In the genomic region with DNA sequence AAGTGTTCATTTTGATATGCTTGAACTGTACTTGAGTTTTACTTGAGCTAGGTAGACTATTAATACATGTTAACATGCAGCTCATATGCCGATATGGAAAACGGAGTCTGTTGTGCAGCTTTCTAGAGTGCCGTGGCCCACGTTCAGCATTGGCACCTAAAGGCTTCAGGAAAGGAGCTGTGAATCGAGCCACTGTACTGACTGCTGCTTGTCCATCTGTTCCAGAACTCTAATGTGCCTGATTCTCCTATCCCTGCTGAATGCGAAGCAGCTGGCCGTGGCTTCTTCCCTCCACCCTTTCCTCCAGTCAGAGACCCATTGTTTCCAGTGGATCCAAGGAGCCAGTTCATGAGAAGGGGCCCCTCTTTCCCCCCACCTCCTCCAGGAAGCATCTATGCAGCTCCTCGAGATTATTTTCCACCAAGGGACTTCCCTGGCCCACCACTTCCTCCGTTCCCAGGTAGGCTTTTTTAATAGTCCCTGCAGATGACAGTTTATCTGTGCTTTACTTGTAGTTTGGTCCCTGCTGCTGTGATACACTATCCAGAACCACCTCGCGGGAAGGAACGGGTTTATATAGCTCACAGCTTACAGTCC, we compare ENCODE assay signal across 19 mouse cellular contexts. TPM values are rescaled to one million over a fixed set of nuclear protein-coding genes. Genes with fewer than 3 reads are reported as not detected.
DNase-seq lines count a peak whose midpoint lies in the region; ATAC-seq and TF ChIP-seq lines count a peak whose summit lies in the region.
"Had no signal": no experiment of that assay in that cellular context is flagged by ENCODE, and none has a peak within 500 bp of the region (broad histone marks: within the 10 kb centered on the region; RNA-seq: fewer than 3 reads in every experiment).

No protein-coding gene starts in this region.

- 73% methylated on average over 12 of the region's 12 CpGs for WGBS in forebrain, postnatal 0 days
- WGBS in forebrain, embryonic 16.5 days, result 80% methylated on average over 12 of the region's 12 CpGs

- H3K4me2 ChIP-seq in forebrain, postnatal 0 days (ENCODE audit: low read depth), result no peak overlapping the region
- no peak overlapping the region for H3K4me2 ChIP-seq in forebrain, embryonic 16.5 days (ENCODE audit: low read length)
- H3K4me2 ChIP-seq: embryonic facial prominence, embryonic 15.5 days; heart, embryonic 13.5 days; kidney, embryonic 15.5 days had no signal

- TF ChIP-seq CTCF in forebrain, postnatal 0 days (IDR thresholded peaks at IDR 0.05; ENCODE audit: low read depth), result no peak
- TF ChIP-seq CTCF in layer of hippocampus, adult 2 months (conservative IDR thresholded peaks at IDR 0.05), result no peak

- DNase-seq in forebrain, postnatal 0 days, result no peak
- DNase-seq in layer of hippocampus, adult 2 months (ENCODE audit: low spot score in 2 of 2), result peak; percentile 24 to 29
- no peak for DNase-seq in layer of hippocampus, postnatal 25 days (ENCODE audit: extremely low spot score in 1 of 2, low spot score in 1 of 2)
- DNase-seq in layer of hippocampus, adult 8-10 months (ENCODE audit: low spot score in 2 of 2), result peak; percentile 19 to 33
- DNase-seq in kidney, postnatal 36 days, result no peak
- no peak for DNase-seq in ovary, postnatal 14 days (ENCODE audit: low spot score)
- DNase-seq: adrenal gland, postnatal 25 days; B cell, adult 2 months; cerebellum, adult 11 months; heart, postnatal 14 days; kidney, adult 11 months; kidney, postnatal 4 days had no signal

- no peaks in the 10 kb centered on the region for H3K27me3 ChIP-seq in forebrain, postnatal 0 days (ENCODE audit: insufficient read depth, low read length)
- no peaks in the 10 kb centered on the region for H3K27me3 ChIP-seq in forebrain, embryonic 16.5 days (replicated peaks; ENCODE audit: control insufficient read depth, insufficient read depth, low read length)
- H3K27me3 ChIP-seq: embryonic facial prominence, embryonic 15.5 days; heart, embryonic 13.5 days; kidney, embryonic 15.5 days had no signal

- no peak overlapping the region for H3K27ac ChIP-seq in forebrain, postnatal 0 days (ENCODE audit: low read depth, low read length)
- no peak overlapping the region for H3K27ac ChIP-seq in forebrain, embryonic 16.5 days (ENCODE audit: low read length)
- peak overlapping the region; percentile 55; the same call in 1 of the 2 replicates for H3K27ac ChIP-seq in layer of hippocampus, adult 2 months
- H3K27ac ChIP-seq: embryonic facial prominence, embryonic 15.5 days; heart, embryonic 13.5 days; kidney, embryonic 15.5 days; macrophage; stomach, postnatal 0 days had no signal

- H3K4me1 ChIP-seq in forebrain, postnatal 0 days (ENCODE audit: insufficient read depth), result no peaks in the 10 kb centered on the region
- no peaks in the 10 kb centered on the region for H3K4me1 ChIP-seq in forebrain, embryonic 16.5 days (replicated peaks; ENCODE audit: control insufficient read depth, insufficient read depth, low read length)
- H3K4me1 ChIP-seq: embryonic facial prominence, embryonic 15.5 days; heart, embryonic 13.5 days; kidney, embryonic 15.5 days had no signal

- H3K9ac ChIP-seq in forebrain, postnatal 0 days, result no peak overlapping the region
- H3K9ac ChIP-seq in forebrain, embryonic 16.5 days (replicated peaks; ENCODE audit: low read depth, low read length), result no peak overlapping the region
- H3K9ac ChIP-seq: embryonic facial prominence, embryonic 15.5 days; heart, embryonic 13.5 days; kidney, embryonic 15.5 days had no signal

- peaks cover 34% of the 10 kb centered on the region for H3K36me3 ChIP-seq in forebrain, postnatal 0 days (ENCODE audit: insufficient read depth)
- H3K36me3 ChIP-seq in forebrain, embryonic 16.5 days (ENCODE audit: control insufficient read depth, insufficient read depth), result peaks cover 11% of the 10 kb centered on the region; the same call in 1 of the 2 replicates

- 0 out of 2 replicates have a peak, but pooled peaks have one; percentile 16 for ATAC-seq in forebrain, postnatal 0 days
- no peak for ATAC-seq in forebrain, embryonic 16.5 days
- ATAC-seq in activated CD4-positive, CD25-positive, alpha-beta regulatory T cell, adult 4 months, result peak; percentile 55

- H3K4me3 ChIP-seq in forebrain, postnatal 0 days (ENCODE audit: low read depth, low read length), result no peak overlapping the region
- no peak overlapping the region for H3K4me3 ChIP-seq in forebrain, embryonic 16.5 days (replicated peaks; ENCODE audit: low read length)
- no peak overlapping the region for H3K4me3 ChIP-seq in layer of hippocampus, adult 2 months
- H3K4me3 ChIP-seq: embryonic facial prominence, embryonic 15.5 days; heart, embryonic 13.5 days; kidney, embryonic 15.5 days had no signal

- no peaks in the 10 kb centered on the region for H3K9me3 ChIP-seq in forebrain, postnatal 0 days (ENCODE audit: low read length)
- H3K9me3 ChIP-seq in forebrain, embryonic 16.5 days (ENCODE audit: control insufficient read depth, low read length), result no peaks in the 10 kb centered on the region
- H3K9me3 ChIP-seq: embryonic facial prominence, embryonic 15.5 days; heart, embryonic 13.5 days; kidney, embryonic 15.5 days had no signal

RNA-seq across cellular contexts. Expression of a gene that starts 31.3 kb away (rescaled TPM):
- 18.5 and 21.1 TPM in 2 replicates for total RNA-seq in forebrain, postnatal 0 days (2014; rRNA removed)
- polyA plus RNA-seq in forebrain, postnatal 0 days (2015; fragmentation: Nextera tagmentation; extraction: Ambion mirVana), result 7.4 and 8.2 TPM in 2 replicates
- 9.2 and 9.8 TPM in 2 replicates for polyA plus RNA-seq in forebrain, embryonic 16.5 days (2015; fragmentation: Nextera tagmentation; extraction: Ambion mirVana)
- 10 to 100 TPM; 55.9 to 61.1 TPM for total RNA-seq in layer of hippocampus, adult 2 months (2021)
- total RNA-seq in layer of hippocampus, postnatal 25 days (2021), result 10 to 100 TPM; 48.7 to 54.6 TPM
- 10 to 100 TPM; 11.2 to 18.4 TPM for polyA plus RNA-seq in activated CD4-positive, CD25-positive, alpha-beta regulatory T cell, adult 4 months (2017; shearing (Covaris generic))
- total RNA-seq in layer of hippocampus, adult 8-10 months (2022), result 10 to 100 TPM; 49.3 to 71.1 (median 61.7) TPM

Comparison
In these comparisons a context has a peak if more than half of its experiments do, and no peak if none do; other contexts are left out.
1. DNase-seq: peak in layer of hippocampus, adult 2 months (2 of 2) and layer of hippocampus, adult 8-10 months (2 of 2); none in forebrain, postnatal 0 days (single experiment), layer of hippocampus, postnatal 25 days (0 of 2), kidney, postnatal 36 days (0 of 2) and ovary, postnatal 14 days (single experiment).